Mouse (Mus musculus) liver, postnatal 0 days (tissue): ENCODE measurements around the gene Tcf20.

Experiments used
- CTCF ChIP-seq: sonication (generic); IDR thresholded peaks from 2 replicates; pipeline ENCODE4 v1.5.1; 2016; ENCODE audit warnings: antibody characterized with exemption, low read depth
- EP300 ChIP-seq: IDR thresholded peaks from 2 replicates; pipeline ENCODE4 v1.6.1; 2016; ENCODE audit warnings: antibody characterized with exemption, low read depth, mild to moderate bottlenecking

DNA sequence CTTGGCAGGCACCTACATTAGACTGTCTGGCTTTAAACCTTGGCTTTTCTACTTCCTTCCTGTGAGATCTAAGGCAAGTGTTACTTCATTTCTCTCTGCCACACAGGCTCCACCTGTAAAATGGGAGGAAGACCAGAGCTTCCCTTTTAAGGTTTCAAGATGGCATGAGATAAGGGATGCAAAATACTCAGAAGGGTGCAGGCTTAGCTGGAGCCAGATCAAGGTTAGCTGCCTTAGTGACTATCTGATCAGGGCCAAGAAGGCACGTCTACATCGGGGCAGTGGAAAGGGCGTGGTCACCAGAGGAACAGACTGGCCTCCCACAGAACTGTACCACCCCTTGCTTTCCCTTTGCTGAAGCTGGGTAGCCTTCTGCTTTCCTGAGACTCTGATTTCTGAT, 73.2 kb downstream of the Tcf20 start:
- no peak for TF ChIP-seq CTCF
- TF ChIP-seq EP300 = no peak
